In genomic region chr15:61553081-61553680, GRCm38 (mm10) we compare ENCODE assay signal across 17 mouse cellular contexts.
DNase-seq lines count a peak whose midpoint lies in the region; ATAC-seq and TF ChIP-seq lines count a peak whose summit lies in the region.
"Had no signal": no experiment of that assay in that cellular context is flagged by ENCODE, and none has a peak within 500 bp of the region (broad histone marks: within the 10 kb centered on the region; RNA-seq: fewer than 3 reads in every experiment).

No protein-coding gene starts in this region.

- no peak for TF ChIP-seq CTCF in stomach, postnatal 0 days (IDR thresholded peaks at IDR 0.05; ENCODE audit: low read depth)

- peak; percentile 3 for DNase-seq in forebrain, embryonic 14.5 days (ENCODE audit: low spot score)
- DNase-seq in kidney, adult 11 months = peak; percentile 23
- peak; percentile 63 for DNase-seq in embryo, embryonic 10.5 days (ENCODE audit: low spot score)
- peak; percentile 67 for DNase-seq in kidney, postnatal 14 days
- no peak for DNase-seq in stomach, postnatal 0 days (ENCODE audit: low spot score)
- DNase-seq in right cerebral cortex, adult 18-20 months = no peak
- DNase-seq: cerebellum, adult 18-20 months; forebrain, postnatal 0 days; gastrocnemius, postnatal 36 days; left cerebral cortex, postnatal 4 days; liver, embryonic 13.5 days; lung, postnatal 14 days had no signal

- H3K27ac ChIP-seq in forebrain, embryonic 14.5 days (ENCODE audit: low read depth, low read length) = no peak overlapping the region
- no peak overlapping the region for H3K27ac ChIP-seq in forebrain, embryonic 12.5 days
- H3K27ac ChIP-seq in kidney, embryonic 15.5 days = no peak overlapping the region
- no peak overlapping the region for H3K27ac ChIP-seq in stomach, postnatal 0 days (replicated peaks)
- H3K27ac ChIP-seq: intestine, embryonic 15.5 days; liver, embryonic 13.5 days; midbrain, embryonic 15.5 days; neural tube, embryonic 13.5 days had no signal

- H3K9me3 ChIP-seq in forebrain, embryonic 14.5 days (replicated peaks; ENCODE audit: control insufficient read depth, low read length) = no peaks in the 10 kb centered on the region
- no peaks in the 10 kb centered on the region for H3K9me3 ChIP-seq in forebrain, embryonic 12.5 days
- no peaks in the 10 kb centered on the region for H3K9me3 ChIP-seq in kidney, embryonic 15.5 days (replicated peaks)
- no peaks in the 10 kb centered on the region for H3K9me3 ChIP-seq in stomach, postnatal 0 days (ENCODE audit: control insufficient read depth, low read length)
- H3K9me3 ChIP-seq: intestine, embryonic 15.5 days; liver, embryonic 13.5 days; midbrain, embryonic 15.5 days; neural tube, embryonic 13.5 days had no signal

- no peak for ATAC-seq in forebrain, embryonic 14.5 days
- no peak for ATAC-seq in forebrain, embryonic 12.5 days (ENCODE audit: low FRiP score)
- ATAC-seq in kidney, embryonic 15.5 days (replicated peaks; ENCODE audit: low FRiP score) = no peak
- ATAC-seq in stomach, postnatal 0 days (ENCODE audit: low FRiP score, low TSS enrichment) = no peak
- ATAC-seq: forebrain, postnatal 0 days; intestine, embryonic 15.5 days; midbrain, embryonic 15.5 days had no signal

- no peaks in the 10 kb centered on the region for H3K36me3 ChIP-seq in forebrain, embryonic 14.5 days (ENCODE audit: control insufficient read depth, insufficient read depth, low read length)
- no peaks in the 10 kb centered on the region for H3K36me3 ChIP-seq in forebrain, embryonic 12.5 days (replicated peaks)
- no peaks in the 10 kb centered on the region for H3K36me3 ChIP-seq in kidney, embryonic 15.5 days
- H3K36me3 ChIP-seq in stomach, postnatal 0 days (ENCODE audit: control insufficient read depth, insufficient read depth, low read length) = no peaks in the 10 kb centered on the region
- H3K36me3 ChIP-seq: intestine, embryonic 15.5 days; liver, embryonic 13.5 days; midbrain, embryonic 15.5 days; neural tube, embryonic 13.5 days had no signal

- no peak overlapping the region for H3K4me2 ChIP-seq in forebrain, embryonic 14.5 days (ENCODE audit: low read length)
- H3K4me2 ChIP-seq in forebrain, embryonic 12.5 days = no peak overlapping the region
- no peak overlapping the region for H3K4me2 ChIP-seq in kidney, embryonic 15.5 days
- no peak overlapping the region for H3K4me2 ChIP-seq in stomach, postnatal 0 days (replicated peaks; ENCODE audit: low read depth)
- H3K4me2 ChIP-seq: intestine, embryonic 15.5 days; liver, embryonic 13.5 days; midbrain, embryonic 15.5 days; neural tube, embryonic 13.5 days had no signal

- no peak for TF ChIP-seq EP300 in stomach, postnatal 0 days (optimal IDR thresholded peaks at IDR 0.05)

- H3K27me3 ChIP-seq in forebrain, embryonic 14.5 days (replicated peaks; ENCODE audit: control insufficient read depth, insufficient read depth, low read length) = no peaks in the 10 kb centered on the region
- no peaks in the 10 kb centered on the region for H3K27me3 ChIP-seq in forebrain, embryonic 12.5 days
- no peaks in the 10 kb centered on the region for H3K27me3 ChIP-seq in kidney, embryonic 15.5 days
- H3K27me3 ChIP-seq in stomach, postnatal 0 days (ENCODE audit: control insufficient read depth, insufficient read depth, low read length) = no peaks in the 10 kb centered on the region
- H3K27me3 ChIP-seq: intestine, embryonic 15.5 days; liver, embryonic 13.5 days; midbrain, embryonic 15.5 days; neural tube, embryonic 13.5 days had no signal

- no peak overlapping the region for H3K9ac ChIP-seq in forebrain, embryonic 14.5 days (ENCODE audit: low read length)
- H3K9ac ChIP-seq in forebrain, embryonic 12.5 days = no peak overlapping the region
- no peak overlapping the region for H3K9ac ChIP-seq in kidney, embryonic 15.5 days
- no peak overlapping the region for H3K9ac ChIP-seq in stomach, postnatal 0 days (ENCODE audit: low read length)
- H3K9ac ChIP-seq: forebrain, postnatal 0 days; intestine, embryonic 15.5 days; liver, embryonic 13.5 days; midbrain, embryonic 15.5 days; neural tube, embryonic 13.5 days had no signal

- H3K4me3 ChIP-seq in forebrain, embryonic 14.5 days (ENCODE audit: low read depth, low read length) = no peak overlapping the region
- H3K4me3 ChIP-seq in forebrain, embryonic 12.5 days (replicated peaks) = no peak overlapping the region
- no peak overlapping the region for H3K4me3 ChIP-seq in kidney, embryonic 15.5 days (replicated peaks)
- no peak overlapping the region for H3K4me3 ChIP-seq in stomach, postnatal 0 days (ENCODE audit: low read depth, low read length)
- H3K4me3 ChIP-seq: intestine, embryonic 15.5 days; liver, embryonic 13.5 days; midbrain, embryonic 15.5 days; neural tube, embryonic 13.5 days had no signal

- 60% methylated on average over 8 of the region's 8 CpGs for WGBS in forebrain, embryonic 14.5 days
- 58% methylated on average over 8 of the region's 8 CpGs for WGBS in forebrain, embryonic 12.5 days
- WGBS in kidney, embryonic 15.5 days = 34% methylated on average over 8 of the region's 8 CpGs
- 54% methylated on average over 8 of the region's 8 CpGs for WGBS in stomach, postnatal 0 days

- H3K4me1 ChIP-seq in forebrain, embryonic 14.5 days (ENCODE audit: control insufficient read depth, insufficient read depth, low read length) = no peaks in the 10 kb centered on the region
- no peaks in the 10 kb centered on the region for H3K4me1 ChIP-seq in forebrain, embryonic 12.5 days
- H3K4me1 ChIP-seq in kidney, embryonic 15.5 days = peaks cover 9% of the 10 kb centered on the region; the same call in 1 of the 2 replicates
- no peaks in the 10 kb centered on the region for H3K4me1 ChIP-seq in stomach, postnatal 0 days (replicated peaks; ENCODE audit: control insufficient read depth, insufficient read depth)
- H3K4me1 ChIP-seq: intestine, embryonic 15.5 days; liver, embryonic 13.5 days; midbrain, embryonic 15.5 days; neural tube, embryonic 13.5 days had no signal

Comparison
In these comparisons a context has a peak if more than half of its experiments do, and no peak if none do; other contexts are left out.
1. DNase-seq: peak in forebrain, embryonic 14.5 days (single experiment), kidney, adult 11 months (single experiment), embryo, embryonic 10.5 days (single experiment) and kidney, postnatal 14 days (single experiment); none in stomach, postnatal 0 days (single experiment) and right cerebral cortex, adult 18-20 months (single experiment).